Mouse (Mus musculus) heart, embryonic 13.5 days (tissue): ENCODE data around the gene Mrps18a. TPM values are rescaled to one million over a fixed set of nuclear protein-coding genes. Genes with fewer than 3 reads are reported as not detected.
A peak's percentile ranks its signal among the peaks of the same experiment; 100 is the strongest.

Experiments
- ATAC-seq: fragments of 200-750 bp; cut with Nextera tagmentation; 2 replicates; pipeline ENCODE4 v1.8.0; 2017; ENCODE audit warnings: moderate TSS enrichment; ENCODE audit not compliant: insufficient number of reproducible peaks, low FRiP score, low TSS enrichment; ENCODE audit errors: extremely low read depth
- H3K27ac ChIP-seq: fragments of 300-500 bp; sonication (generic); replicated peaks from 2 replicates; pipeline ENCODE4 v1.5.1; 2015; ENCODE audit warnings: moderate library complexity, mild to moderate bottlenecking, inconsistent platforms
- H3K27me3 ChIP-seq: fragments of 300-500 bp; sonication (generic); replicated peaks from 2 replicates; pipeline ENCODE4 v1.6.1; 2015; ENCODE audit warnings: mild to moderate bottlenecking, inconsistent platforms
- H3K36me3 ChIP-seq: fragments of 300-500 bp; sonication (generic); 2 replicates; pipeline ENCODE4 v1.6.1; 2015; ENCODE audit warnings: mild to moderate bottlenecking, inconsistent platforms
- H3K4me1 ChIP-seq: fragments of 300-500 bp; sonication (generic); 2 replicates; pipeline ENCODE4 v1.6.1; 2015; ENCODE audit warnings: inconsistent platforms
- H3K4me2 ChIP-seq: fragments of 300-500 bp; sonication (generic); 2 replicates; pipeline ENCODE4 v1.6.1; 2015; ENCODE audit warnings: inconsistent platforms, mild to moderate bottlenecking, moderate library complexity
- H3K4me3 ChIP-seq: fragments of 300-500 bp; sonication (generic); 2 replicates; pipeline ENCODE4 v1.5.1; 2015; ENCODE audit warnings: moderate library complexity, mild to moderate bottlenecking, inconsistent platforms
- H3K9ac ChIP-seq: fragments of 300-500 bp; sonication (generic); 2 replicates; pipeline ENCODE4 v1.6.1; 2015; ENCODE audit warnings: inconsistent platforms, mild to moderate bottlenecking, moderate library complexity
- H3K9me3 ChIP-seq: fragments of 300-500 bp; sonication (generic); 2 replicates; pipeline ENCODE4 v1.6.1; 2016; ENCODE audit warnings: inconsistent platforms
- WGBS: fragments of 180-500 bp; shearing (Covaris S2); methylation state at CpG from one replicate; pipeline ENCODE4 v1.1.7; 2015; ENCODE audit warnings: mixed read lengths; 5-methylcytosine and 5-hydroxymethylcytosine counted together
- polyA plus RNA-seq: library from polyadenylated mRNA; unstranded; fragments of >200 nt; fragmentation: Nextera tagmentation; extraction: Ambion mirVana; gene quantifications from 2 replicates; pipeline ENCODE4 v1.2.1, GENCODE M21; 2015

Gene Mrps18a
- polyA plus RNA-seq, 1 experiment from 2014 or later, result 123 TPM

GRCm38 (mm10) chr17:46123953-46124700, 13.3 kb downstream of the Mrps18a start:
- whole genome bisulfite sequencing, result 64% methylated on average over 12 of the region's 12 CpGs
- Histone ChIP-seq H3K4me1 (peaks cover 19% of the 10 kb centered on the region), H3K9me3 (no peaks in the 10 kb centered on the region), H3K4me3 (no peak overlapping the region), H3K36me3 (peaks cover 86% of the 10 kb centered on the region), H3K9ac (no peak overlapping the region), H3K4me2 (no peak overlapping the region), H3K27me3 (no peaks in the 10 kb centered on the region), H3K27ac (peak overlapping the region; percentile 32)
- 0 out of 2 replicates have a peak, but pooled peaks have one; percentile 27 for ATAC-seq

DNA sequence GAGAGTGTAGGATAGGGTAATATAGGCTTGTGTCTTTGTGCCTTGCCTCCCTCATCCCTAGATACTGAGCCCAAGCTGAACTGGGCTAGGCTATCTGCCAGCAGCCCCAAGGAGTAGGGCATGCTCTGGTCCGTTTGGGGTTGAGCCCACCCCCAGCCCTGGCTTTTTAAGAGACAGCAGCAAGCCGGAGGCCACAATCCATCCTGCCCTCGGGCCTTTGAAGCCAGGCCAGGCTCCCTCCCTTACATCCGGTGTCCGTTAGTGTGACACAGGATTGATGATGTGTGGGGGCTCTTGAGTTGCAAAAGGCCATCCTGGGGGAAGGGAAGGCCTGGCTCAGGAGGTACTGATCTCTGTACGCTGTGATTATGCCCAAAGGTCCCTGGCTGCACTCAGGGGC, 15.8 kb downstream of the Mrps18a start:
- Histone ChIP-seq H3K4me2 (no peak overlapping the region), H3K4me1 (peaks cover 17% of the 10 kb centered on the region), H3K27ac (no peak overlapping the region), H3K4me3 (no peak overlapping the region), H3K36me3 (peaks cover 78% of the 10 kb centered on the region), H3K9me3 (no peaks in the 10 kb centered on the region), H3K27me3 (no peaks in the 10 kb centered on the region), H3K9ac (no peak overlapping the region; the same call in 1 of the 2 replicates)
- 69% methylated on average over 6 of the region's 6 CpGs for WGBS
- no peak for ATAC-seq

DNA sequence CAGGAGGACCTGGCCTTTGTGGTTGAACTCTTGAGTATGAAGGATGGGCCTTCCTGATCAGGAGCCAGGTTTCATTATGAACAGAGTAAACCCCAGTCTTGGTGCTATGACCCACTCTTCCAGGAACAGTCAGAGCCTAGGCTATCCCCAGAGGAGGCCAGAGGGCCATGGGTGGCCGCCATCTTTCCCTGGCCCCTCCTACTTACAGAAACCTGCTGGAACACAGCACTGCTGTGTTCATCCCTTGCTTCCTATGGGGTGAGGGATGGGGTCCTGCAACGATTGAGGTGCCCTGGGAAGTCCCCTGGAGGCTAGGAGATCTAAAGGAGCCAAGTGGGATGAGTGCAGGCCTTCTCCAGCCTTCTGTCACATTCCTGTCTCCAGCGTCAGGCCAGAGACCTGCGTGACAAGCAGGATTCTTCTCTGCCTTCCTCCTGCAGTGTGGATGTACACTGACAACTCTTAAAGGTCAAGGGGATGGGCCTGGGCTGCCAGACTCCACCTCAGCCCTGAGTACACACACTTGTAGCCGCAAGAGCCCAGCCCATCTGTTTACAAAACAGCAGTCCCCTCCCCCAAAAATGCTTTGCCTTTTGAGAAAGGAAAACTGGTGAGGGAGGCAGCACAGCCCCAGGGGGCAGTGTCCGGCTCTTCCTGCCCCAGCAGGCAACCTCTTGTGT, 17.2 kb downstream of the Mrps18a start:
- Histone ChIP-seq H3K9me3 (no peaks in the 10 kb centered on the region), H3K4me3 (no peak overlapping the region), H3K4me2 (no peak overlapping the region), H3K9ac (no peak overlapping the region), H3K27me3 (no peaks in the 10 kb centered on the region), H3K36me3 (peaks cover 68% of the 10 kb centered on the region), H3K27ac (no peak overlapping the region), H3K4me1 (peaks cover 23% of the 10 kb centered on the region)
- 80% methylated on average over 6 of the region's 6 CpGs for WGBS
- no peak for ATAC-seq

- Histone ChIP-seq H3K9me3 (no peaks in the 10 kb centered on the region), H3K27me3 (no peaks in the 10 kb centered on the region), H3K4me1 (peaks cover 11% of the 10 kb centered on the region), H3K27ac (no peak overlapping the region), H3K36me3 (peaks cover 49% of the 10 kb centered on the region), H3K4me3 (no peak overlapping the region), H3K9ac (no peak overlapping the region), H3K4me2 (no peak overlapping the region)
- WGBS, result 68% methylated on average over 13 of the region's 13 CpGs
- ATAC-seq, result no peak; the same call in 1 of the 2 replicates
These were observed 19.1 kb downstream of the Mrps18a start for GRCm38 (mm10) chr17:46129741-46130498.

- peaks cover 30% of the 10 kb centered on the region for H3K36me3 ChIP-seq
- H3K4me1 ChIP-seq, result peaks cover 11% of the 10 kb centered on the region
- no peaks in the 10 kb centered on the region for H3K9me3 ChIP-seq
- no peak overlapping the region for H3K9ac ChIP-seq
- no peak overlapping the region for H3K4me2 ChIP-seq
- H3K4me3 ChIP-seq, result no peak overlapping the region
- WGBS, result 15% methylated on average over 12 of the region's 12 CpGs
- H3K27me3 ChIP-seq, result no peaks in the 10 kb centered on the region
- ATAC-seq, result no peak
- H3K27ac ChIP-seq, result no peak overlapping the region
These were observed 21.4 kb downstream of the Mrps18a start for GRCm38 (mm10) chr17:46132058-46132718.

GRCm38 (mm10) chr17:46132862-46133261, 22.1 kb downstream of the Mrps18a start:
- Histone ChIP-seq H3K27ac (no peak overlapping the region), H3K9me3 (no peaks in the 10 kb centered on the region), H3K4me1 (peaks cover 11% of the 10 kb centered on the region), H3K9ac (no peak overlapping the region), H3K27me3 (no peaks in the 10 kb centered on the region), H3K36me3 (peaks cover 23% of the 10 kb centered on the region), H3K4me3 (no peak overlapping the region), H3K4me2 (no peak overlapping the region)
- ATAC-seq, result no peak
- 29% methylated on average over 8 of the region's 8 CpGs for WGBS

- H3K36me3 ChIP-seq, result peaks cover 4% of the 10 kb centered on the region; the same call in 1 of the 2 replicates
- H3K4me3 ChIP-seq, result no peak overlapping the region
- H3K9ac ChIP-seq, result no peak overlapping the region
- no peaks in the 10 kb centered on the region for H3K27me3 ChIP-seq
- H3K4me2 ChIP-seq, result no peak overlapping the region
- H3K9me3 ChIP-seq, result no peaks in the 10 kb centered on the region
- H3K4me1 ChIP-seq, result peaks cover 26% of the 10 kb centered on the region
- no peak for ATAC-seq
- H3K27ac ChIP-seq, result no peak overlapping the region
- WGBS, result 50% methylated on average over 8 of the region's 8 CpGs
These were observed 27.9 kb downstream of the Mrps18a start for GRCm38 (mm10) chr17:46138563-46139236.

- H3K9me3 ChIP-seq, result no peaks in the 10 kb centered on the region
- H3K27ac ChIP-seq, result no peak overlapping the region
- H3K4me3 ChIP-seq, result no peak overlapping the region
- H3K27me3 ChIP-seq, result no peaks in the 10 kb centered on the region
- peaks cover 4% of the 10 kb centered on the region; the same call in 1 of the 2 replicates for H3K36me3 ChIP-seq
- peaks cover 34% of the 10 kb centered on the region for H3K4me1 ChIP-seq
- H3K9ac ChIP-seq, result no peak overlapping the region
- ATAC-seq, result no peak
- 86% methylated on average over 3 of the region's 3 CpGs for WGBS
- H3K4me2 ChIP-seq, result no peak overlapping the region
These were observed 29.1 kb downstream of the Mrps18a start for GRCm38 (mm10) chr17:46139872-46140271.

DNA sequence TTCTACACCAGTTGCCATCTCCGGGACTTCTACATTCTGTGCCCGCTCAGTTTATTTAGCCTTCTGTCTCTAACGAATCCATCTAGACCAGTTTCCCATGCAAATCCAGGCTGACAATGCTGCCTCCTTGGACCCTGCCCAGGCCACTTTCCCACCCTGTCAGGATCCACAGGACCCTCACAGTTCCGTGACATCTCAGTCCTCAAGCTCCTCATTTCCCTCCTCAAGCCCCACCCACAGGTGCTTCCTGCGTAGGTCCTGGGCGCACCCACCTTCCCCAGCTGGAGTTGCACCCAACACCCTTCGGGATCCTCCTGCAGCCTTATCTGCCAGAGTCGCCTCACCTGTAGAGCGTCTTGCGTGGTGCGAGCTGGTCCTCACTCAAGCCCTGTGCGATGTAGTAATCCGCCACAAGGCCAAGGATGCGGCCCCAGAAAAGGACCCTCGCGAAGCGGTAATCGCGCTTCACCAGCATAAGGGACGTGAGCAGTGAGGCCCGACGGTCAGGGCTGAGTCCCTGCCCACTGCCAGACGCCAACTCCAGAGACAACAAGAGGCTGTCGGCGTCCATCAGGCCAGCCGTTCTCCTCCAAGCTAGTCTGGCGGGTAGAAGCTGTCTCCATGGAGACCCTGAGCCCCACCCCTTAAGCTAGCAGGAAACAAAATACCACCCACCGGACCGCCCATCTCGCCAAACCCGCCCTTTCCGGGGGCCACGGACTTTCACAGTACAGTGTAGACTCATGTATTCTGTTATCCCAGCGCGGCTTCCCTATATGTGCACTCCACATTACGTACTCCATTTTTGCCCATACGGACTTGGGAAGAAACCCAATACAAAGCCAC, 33.0 kb downstream of the Mrps18a start, which contains the start of gene Rsph9:
Gene Rsph9, minus strand, starts transcription at position 639 of the 846 bp plus-strand sequence.
- H3K9me3 ChIP-seq, result no peaks in the 10 kb centered on the region
- H3K4me2 ChIP-seq, result peak within 1 kb of the TSS; percentile 75
- H3K4me3 ChIP-seq, result peak within 1 kb of the TSS; percentile 53
- no peaks in the 10 kb centered on the region for H3K27me3 ChIP-seq
- peaks cover 31% of the 10 kb centered on the region for H3K4me1 ChIP-seq
- H3K36me3 ChIP-seq, result peaks cover 36% of the 10 kb centered on the region
- 5% methylated on average over 37 of the region's 37 CpGs for WGBS
- peak within 1 kb of the TSS; percentile 73 for H3K9ac ChIP-seq
- ATAC-seq, result peak; percentile 90
- 0 out of 2 replicates have a peak within 1 kb of the TSS, but pooled peaks have one; percentile 14 for H3K27ac ChIP-seq
